Mouse (Mus musculus): ENCODE measurements around the gene Cdc42ep5.
A peak's percentile ranks its signal among the peaks of the same experiment; 100 is the strongest.
"Not testable (repeated sequence)": the region's sequence is repeated elsewhere in the genome, so short reads cannot be mapped to it uniquely, and the experiment has no call there.

Gene Cdc42ep5

DNA sequence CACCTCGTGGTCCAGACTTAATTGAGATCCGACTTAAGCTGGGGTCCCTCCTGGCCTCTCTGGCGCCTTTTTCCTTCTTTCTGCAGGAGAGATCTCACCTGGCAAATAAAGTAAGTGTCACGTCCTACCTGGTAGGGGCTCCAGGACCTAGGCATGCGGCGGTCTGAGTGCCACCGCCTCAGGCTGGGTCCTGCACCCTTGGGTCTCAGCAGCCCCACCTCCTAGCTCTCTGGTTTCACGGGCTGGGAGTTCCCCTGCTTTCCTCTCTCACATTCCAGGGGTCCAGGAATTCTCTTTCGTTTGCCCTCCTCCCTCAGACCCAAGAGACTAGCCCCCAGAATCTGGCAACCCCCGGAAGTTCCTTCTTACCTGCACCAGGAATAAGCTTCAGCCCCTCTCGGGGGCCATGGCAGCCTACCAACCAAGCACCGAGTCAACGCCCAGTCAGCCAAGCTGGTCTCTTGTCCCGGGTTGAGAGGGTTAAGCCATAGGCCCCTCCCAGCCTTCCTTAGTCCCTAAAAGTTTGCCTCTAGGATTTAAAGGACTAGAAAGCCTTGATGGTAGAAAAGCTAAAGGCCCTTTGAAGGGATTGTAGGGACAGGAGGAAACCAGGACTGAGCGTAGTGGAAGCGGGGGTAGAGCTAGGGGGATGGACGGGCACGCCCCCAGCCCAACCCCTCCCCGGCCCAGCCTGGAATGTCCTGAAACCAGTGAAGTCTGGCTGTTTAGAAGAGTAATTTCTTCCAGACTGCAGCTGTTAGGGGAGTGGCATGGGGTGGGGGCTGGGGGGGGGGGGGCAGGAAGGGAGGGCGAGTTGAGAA lies at the start of gene Cdc42ep5:
Cdc42ep5 (minus strand) TSS at position 771 of the 821 bp plus-strand sequence.
- DNase-seq (ENCODE audit: low spot score in 2 of 2), result no peak

DNA sequence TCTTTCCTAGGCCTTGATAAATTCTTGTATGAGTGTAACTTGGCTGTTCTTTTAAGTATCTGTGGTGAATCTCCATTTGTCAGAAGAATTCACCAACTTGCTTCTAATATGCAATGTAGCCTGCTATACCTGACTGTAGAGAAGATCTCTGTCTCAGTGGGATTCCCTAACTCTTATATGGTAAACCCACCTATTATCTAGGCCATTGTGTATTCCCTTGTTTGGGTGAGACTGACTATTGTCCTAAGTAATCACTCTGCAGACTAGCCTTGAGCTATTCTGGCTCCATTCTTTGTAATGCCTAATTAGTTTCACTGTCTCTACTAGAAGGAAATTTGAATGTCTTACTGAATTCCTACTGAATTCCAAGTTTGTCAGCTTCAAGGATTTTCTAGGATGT lies 48.8 kb upstream of the Cdc42ep5 start:
- not testable (repeated sequence) for DNase-seq (ENCODE audit: low spot score in 2 of 2)

- no peak for DNase-seq (ENCODE audit: low spot score in 2 of 2)
These were observed 44.0 kb upstream of the Cdc42ep5 start for GRCm38 (mm10) chr7:4208626-4209025.

GRCm38 (mm10) chr7:4207126-4207525 lies 42.5 kb upstream of the Cdc42ep5 start:
- no peak for DNase-seq (ENCODE audit: low spot score in 2 of 2)

DNA sequence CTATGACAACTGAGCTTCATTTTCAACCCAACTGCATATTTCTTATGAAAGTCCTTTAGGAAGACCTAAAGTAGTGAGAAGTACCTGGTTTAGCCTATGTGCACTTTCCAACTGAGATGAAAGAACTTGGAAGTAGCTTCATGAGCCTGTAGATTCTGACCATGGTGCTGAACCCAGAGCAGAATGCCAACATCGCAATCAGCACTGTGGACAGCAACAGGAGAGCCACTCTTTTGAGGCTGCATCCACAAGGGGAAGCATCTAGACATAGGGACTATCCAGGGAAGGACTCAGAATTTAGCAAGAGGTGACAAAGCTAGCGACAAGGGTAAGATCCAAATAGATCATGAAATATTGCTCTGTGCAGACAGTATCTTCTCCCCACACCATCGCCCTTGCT lies 13.8 kb upstream of the Cdc42ep5 start:
- DNase-seq (ENCODE audit: low spot score in 2 of 2), result no peak

DNA sequence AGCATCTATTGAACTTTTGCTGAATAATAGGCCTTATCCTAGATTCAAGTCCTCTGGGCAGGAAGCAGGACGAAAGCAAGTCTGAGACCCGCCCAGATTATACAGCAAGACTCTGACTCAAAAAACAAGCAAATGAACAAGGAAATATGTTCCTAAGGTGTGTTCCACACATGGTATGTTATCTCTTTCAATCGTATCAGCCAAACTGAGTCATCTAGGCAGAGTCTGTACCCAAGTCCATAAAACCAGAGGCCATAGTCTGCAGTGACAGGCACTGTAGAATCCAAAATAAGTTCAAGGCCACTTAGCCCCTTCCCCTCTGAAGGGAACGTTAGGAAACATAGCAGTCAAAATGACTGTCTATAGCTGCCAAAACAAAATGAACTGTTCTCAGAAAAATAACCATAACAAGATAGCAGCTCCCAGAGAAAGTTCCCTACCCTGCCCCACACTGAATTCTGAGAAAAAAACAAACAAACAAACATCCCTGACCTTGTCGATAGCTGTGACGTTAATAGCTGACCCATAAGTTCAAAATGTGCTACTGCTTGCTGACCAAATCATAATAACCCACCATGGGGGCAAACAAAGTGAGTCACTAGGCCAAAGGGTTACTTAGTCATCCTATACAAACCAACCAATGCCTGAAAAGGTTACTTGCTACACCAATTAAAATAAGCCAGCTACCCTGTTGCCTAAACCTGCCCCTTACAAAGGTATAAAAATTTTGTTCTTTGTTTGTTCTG lies 5.7 kb upstream of the Cdc42ep5 start:
- DNase-seq (ENCODE audit: low spot score in 2 of 2), result no peak

DNA sequence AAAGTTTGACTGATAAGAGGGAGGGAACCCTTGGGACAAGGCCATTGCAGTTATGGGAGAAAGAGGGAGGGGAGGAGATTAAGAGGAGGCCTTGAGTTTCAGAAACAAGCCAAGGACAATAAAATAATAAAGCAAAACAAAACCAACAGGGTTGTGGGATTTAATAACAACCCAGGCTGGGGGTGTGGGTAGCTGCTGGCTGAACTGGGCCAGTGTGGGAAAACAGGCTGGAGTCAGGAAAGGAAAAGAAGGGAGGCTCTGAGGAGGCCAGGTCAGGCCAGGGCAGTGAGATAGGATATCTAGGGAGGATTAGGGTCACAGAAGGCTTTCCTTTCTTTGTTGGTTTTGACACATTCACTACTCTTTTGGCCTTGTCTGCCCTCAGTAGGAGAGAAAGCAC lies 2.4 kb upstream of the Cdc42ep5 start:
- no peak for DNase-seq (ENCODE audit: low spot score in 2 of 2)

DNA sequence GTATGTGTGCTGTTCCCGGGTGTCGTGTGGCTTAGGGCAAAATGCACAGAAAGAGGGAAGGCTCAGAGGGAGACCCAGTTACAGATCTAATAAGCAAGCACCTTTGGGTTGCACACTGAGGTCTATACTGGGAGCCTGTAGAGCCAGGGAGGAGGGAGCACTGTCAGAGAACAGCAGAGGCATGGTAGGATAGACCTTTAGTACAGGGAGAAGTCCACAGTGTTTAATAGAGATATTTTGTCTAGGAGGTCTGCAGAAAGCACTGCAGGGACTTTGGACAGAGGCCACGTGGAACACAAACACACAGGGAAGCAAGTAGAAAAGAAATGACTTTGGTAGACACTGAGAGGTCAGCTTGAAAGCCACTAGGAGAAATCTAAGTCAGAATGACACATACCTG lies 626 bp upstream of the Cdc42ep5 start:
- DNase-seq (ENCODE audit: low spot score in 2 of 2), result no peak

DNA sequence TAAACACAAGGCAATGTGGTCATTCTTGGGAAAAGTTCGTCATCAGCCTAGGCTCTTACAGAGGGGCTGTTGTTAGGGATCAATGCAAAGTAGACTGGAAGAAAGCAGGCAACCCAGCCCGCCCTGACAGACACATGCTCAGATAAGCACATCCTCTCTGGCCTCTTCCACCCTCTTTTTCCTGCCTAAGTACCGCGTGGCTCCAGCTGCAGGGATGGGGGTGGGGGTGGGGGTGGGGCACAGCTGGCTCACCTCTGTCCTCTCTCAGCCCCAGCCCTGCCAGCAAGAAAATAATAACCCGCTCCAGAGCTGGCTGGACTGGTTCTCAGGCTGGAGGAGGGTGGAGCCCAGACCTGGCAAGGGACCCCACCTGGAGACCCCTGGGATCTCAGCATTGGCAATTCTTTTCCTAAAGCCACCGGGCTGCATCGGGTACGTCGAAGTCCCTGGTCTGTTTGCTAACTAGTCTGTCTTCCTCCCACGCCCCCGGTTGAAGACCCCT lies 1.0 kb downstream of the Cdc42ep5 start:
- DNase-seq (ENCODE audit: low spot score in 2 of 2), result no peak

GRCm38 (mm10) chr7:4161596-4161995 lies 3.1 kb downstream of the Cdc42ep5 start:
- not testable (repeated sequence) for DNase-seq (ENCODE audit: low spot score in 2 of 2)

DNA sequence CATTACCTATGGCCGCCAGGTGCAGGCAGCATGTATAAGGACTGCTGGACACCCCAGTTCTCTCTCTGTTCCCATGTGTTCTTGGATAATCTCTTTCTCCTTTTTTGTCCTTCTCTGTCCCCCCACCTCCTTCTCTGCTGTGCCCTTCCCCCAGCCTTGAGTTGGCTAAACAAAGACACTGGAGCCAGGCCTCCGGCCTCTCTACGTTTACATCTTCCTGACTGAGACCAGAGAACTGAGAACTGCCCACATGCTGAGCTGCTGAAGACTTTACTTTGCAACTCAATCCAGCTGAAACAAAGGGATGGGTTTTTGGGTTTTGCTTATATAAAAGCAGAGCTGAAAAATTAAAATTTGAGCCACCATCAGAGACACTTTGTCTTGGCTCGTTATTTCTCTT lies 9.7 kb downstream of the Cdc42ep5 start:
- DNase-seq (ENCODE audit: low spot score in 2 of 2), result no peak

DNA sequence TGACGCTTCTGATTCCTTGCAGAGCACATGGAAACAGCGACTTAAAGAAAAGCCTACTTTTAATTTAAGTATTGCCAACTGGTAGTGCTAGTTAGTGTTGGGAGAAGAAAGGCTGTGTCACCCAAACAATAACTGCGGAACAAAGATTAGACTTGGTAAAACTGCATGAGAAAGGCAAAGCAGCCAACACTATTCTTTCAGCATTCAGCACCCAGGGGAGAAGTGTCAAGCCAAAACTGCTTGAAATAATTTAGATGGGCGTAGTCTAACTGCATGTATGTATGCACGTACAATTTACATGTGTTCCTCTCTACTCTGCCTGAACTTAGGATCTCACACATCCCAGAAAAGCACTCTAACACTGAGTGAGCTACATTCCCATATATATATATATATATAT lies 10.3 kb downstream of the Cdc42ep5 start:
- DNase-seq (ENCODE audit: low spot score in 2 of 2), result no peak

DNA sequence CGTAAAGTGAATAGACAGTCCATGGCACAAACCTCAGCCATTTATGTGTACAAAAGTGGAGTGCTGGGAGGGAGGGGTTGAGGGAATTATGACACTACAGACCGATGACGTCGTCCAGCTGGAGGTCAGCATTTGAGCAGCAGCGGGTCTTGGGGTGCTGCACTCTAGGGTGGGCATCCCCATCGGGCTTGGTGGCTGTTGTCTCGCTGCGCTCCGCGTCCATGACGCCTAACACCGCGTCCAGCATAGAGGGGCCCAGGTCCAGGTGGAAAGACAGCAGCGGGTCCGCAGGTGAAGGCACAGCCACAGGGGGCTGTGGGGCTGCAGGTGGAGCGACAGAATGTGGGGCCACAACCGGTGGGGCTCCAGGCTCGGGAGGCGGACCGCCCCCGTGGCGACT lies 13.4 kb downstream of the Cdc42ep5 start:
- DNase-seq (ENCODE audit: low spot score in 2 of 2), result no peak

- no peak for DNase-seq (ENCODE audit: low spot score in 2 of 2)
These were observed 13.8 kb downstream of the Cdc42ep5 start for GRCm38 (mm10) chr7:4150811-4151221.

DNA sequence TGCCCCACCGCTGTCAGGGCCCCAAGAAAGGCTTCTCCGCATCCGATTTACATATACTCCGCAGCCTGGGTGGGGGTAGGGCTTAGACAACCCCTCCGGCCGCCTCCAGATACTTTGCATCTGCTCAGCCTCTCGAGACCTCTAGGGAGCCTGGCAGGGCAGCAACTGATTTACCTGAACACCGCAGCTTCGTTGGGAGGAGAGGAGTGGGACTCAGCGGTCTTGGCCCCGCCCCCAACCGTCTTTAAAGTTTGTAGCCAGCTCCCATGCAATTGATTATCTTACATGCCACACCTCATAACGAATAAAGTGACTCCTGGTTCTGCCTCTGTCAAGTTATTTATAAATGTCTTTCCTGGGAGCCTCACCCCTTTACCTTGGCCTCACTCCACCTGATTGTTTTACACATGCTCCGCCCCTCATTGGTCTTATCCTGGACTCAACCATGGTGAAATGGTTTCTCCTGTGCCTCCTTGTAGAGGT lies 14.6 kb downstream of the Cdc42ep5 start, which contains the start of gene Leng9:
Leng9 (minus strand) TSS at position 316 of the 483 bp plus-strand sequence.
- DNase-seq (ENCODE audit: low spot score in 2 of 2), result no peak

GRCm38 (mm10) chr7:4149209-4150054 lies 15.2 kb downstream of the Cdc42ep5 start:
- peak; percentile 64 to 67 for DNase-seq (ENCODE audit: low spot score in 2 of 2)

DNA sequence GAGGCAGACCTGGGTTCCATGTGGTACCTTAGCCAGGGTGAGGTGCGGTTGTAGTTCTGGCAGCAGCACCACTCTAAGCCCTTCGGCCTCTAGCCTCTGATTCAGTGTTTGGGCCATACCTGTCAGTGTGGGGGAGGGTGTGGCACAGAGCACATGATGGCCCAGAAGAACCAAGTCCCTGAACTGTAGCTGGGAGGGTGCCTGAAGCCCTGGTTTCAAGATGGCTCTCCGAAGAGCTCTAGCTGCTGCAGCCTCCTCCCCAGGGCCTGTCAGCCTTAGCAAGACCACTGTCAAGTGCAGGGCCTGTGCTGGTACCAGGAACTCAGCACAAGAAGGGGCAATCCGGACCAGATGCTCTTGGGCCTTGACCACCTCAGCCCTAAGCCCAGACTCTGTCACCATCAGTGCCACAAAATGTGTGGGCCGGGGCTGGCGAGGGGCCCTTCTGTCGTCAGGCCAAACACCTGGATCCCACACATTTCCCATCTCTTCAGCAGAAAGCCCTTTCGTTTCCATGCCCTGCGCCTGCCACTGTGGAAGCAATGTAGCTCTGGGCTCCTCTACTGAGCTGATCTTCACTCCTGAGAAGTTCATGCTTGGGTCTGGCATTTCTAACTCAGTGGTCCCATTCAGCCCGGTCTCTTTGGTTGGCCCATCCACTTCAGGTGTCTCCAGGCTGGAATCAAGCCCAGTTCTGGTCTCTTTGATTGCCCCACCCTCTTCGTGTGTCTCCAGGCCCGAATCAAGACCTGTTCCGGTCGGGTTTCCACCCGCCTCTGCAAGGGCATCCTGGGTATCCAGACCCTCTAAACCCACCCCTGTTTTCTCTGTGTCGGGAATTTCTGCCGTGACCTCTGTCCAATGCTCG lies 16.1 kb downstream of the Cdc42ep5 start:
- no peak for DNase-seq (ENCODE audit: low spot score in 2 of 2)

DNA sequence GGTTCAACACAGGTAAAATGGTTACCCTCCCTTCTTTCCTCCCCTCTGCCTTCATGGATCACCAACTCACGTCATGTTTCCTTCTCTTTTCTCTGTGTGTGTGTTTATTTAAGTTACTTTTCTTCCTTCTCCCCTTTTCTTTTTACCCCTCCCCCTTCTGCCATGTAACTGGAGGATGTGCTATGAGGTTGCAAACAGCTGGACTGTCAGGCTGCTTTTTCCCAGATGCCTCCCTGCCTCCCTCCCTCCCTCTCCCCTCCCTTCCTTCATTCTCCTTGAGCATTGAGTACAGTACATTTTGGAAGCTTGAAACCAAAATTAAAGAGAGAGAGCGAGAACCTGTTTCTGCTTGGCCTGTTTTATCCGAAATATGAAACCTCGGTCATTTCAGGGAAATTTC lies 16.8 kb downstream of the Cdc42ep5 start:
- no peak for DNase-seq (ENCODE audit: low spot score in 2 of 2)

DNA sequence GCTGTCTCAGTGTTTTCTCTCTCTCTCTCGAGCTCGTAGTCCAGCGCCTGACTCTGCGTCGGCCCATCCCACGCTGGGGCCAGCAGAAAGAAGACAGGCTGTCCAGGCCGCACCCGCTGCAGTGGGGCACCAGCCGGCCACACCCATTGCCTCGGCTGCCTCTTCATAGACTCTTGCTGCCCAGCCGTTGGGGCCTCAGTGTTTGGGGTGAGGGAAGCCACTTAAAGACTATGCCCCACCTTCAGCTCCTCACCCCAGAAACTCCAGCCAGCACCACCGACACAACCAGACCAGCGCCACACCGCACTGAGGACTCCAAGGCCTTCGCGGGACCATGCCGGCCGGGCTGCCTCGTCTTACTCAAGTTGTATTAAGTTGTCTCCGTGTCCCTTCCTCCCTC lies 17.3 kb downstream of the Cdc42ep5 start:
- no peak for DNase-seq (ENCODE audit: low spot score in 2 of 2)

DNA sequence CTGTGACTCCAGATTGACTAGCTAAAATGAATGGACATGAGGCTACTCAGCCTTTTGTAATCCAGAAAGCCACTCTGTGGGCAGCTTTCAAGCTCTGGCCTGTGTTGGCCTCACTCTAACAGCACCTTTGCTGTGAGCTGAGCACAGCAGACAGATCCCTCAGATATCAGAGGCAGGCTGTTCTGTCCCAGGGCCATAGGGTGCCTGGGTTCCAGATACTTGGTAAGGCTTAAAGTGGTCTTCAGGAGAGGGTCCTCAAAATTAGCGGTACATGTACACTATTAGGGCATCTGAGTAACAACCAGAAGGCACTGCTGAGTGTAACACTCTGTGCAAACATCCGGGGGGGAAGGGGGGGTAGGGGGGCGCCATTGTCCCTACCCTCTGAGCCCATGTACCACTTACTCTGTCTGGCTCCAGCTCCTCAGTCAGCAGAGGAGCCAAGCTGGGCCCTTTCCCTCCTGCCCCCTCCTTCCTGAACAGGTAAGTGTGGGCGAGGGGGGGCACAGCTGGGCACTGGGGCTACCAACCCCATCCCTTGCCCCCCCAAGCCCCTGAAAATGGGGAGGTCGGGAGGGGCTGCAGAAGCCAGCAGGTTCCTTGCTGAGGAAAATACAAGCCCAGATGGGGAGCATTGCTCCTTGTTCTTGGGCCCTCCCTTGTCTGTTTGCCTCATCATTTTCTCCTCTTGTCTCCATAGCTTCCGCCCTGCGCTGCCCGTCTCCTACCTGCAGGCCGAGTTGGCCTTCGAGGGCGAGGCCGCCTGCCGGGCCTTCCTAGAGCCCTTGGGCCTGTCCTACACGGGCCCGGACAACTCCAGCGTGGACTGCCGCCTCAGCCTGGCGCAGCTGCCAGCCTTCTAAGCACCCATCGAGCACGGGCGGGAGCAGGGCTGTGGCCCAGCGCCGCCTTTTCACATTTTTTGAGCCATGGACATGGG lies 18.1 kb downstream of the Cdc42ep5 start:
- no peak for DNase-seq (ENCODE audit: low spot score in 2 of 2)
